Mouse (Mus musculus): ENCODE data around the gene Otulin. TPM values are rescaled to one million over a fixed set of nuclear protein-coding genes. Genes with fewer than 3 reads are reported as not detected.

The Otulin gene
- total and polyA plus RNA-seq, 3 experiments, result 40.0 to 84.8 (median 80.2) TPM

GRCm38 (mm10) chr15:27496596-27497299, 133.7 kb downstream of the Otulin start:
- H3K4me2 ChIP-seq (ENCODE audit: insufficient read depth, low read depth, poor library complexity, severe bottlenecking), result no peak overlapping the region
- no peak overlapping the region for H3K27ac ChIP-seq (ENCODE audit: insufficient read depth, low read depth)
- no peak for TF ChIP-seq SMC3 (IDR thresholded peaks at IDR 0.05; ENCODE audit: low read depth, low read length)
- TF ChIP-seq HCFC1 (IDR thresholded peaks at IDR 0.05; ENCODE audit: low read depth, low read length), result no peak
- no peak for TF ChIP-seq MYC (IDR thresholded peaks at IDR 0.05; ENCODE audit: low read depth, low read length)
- no peak for TF ChIP-seq MAX (IDR thresholded peaks at IDR 0.05; ENCODE audit: low read length)
- no peak for TF ChIP-seq POLR2A (IDR thresholded peaks at IDR 0.05; ENCODE audit: low read depth, low read length)
- no peak for TF ChIP-seq TCF12 (IDR thresholded peaks at IDR 0.05; ENCODE audit: low read depth, low read length)
- H3K36me3 ChIP-seq (replicated peaks in 1 of 2; ENCODE audit: control insufficient read depth in 1 of 2, insufficient read depth in 1 of 2, low read length in 1 of 2), result peaks cover 0 to 10% of the 10 kb centered on the region in 2 experiments
- H3K79me2 ChIP-seq (replicated peaks; ENCODE audit: control insufficient read depth, extremely low read depth, insufficient read depth, poor library complexity, severe bottlenecking), result no peaks in the 10 kb centered on the region
- H3K4me3 ChIP-seq (replicated peaks in 1 of 3; ENCODE audit: low read depth in 2 of 3, low read length in 2 of 3, poor library complexity in 1 of 3), result no peak overlapping the region
- no peak for DNase-seq (ENCODE audit: extremely low read depth)
- dilution Hi-C loops (cut with MboI; ENCODE audit: extremely low pct_ligation_motif_present, extremely low pct_unique_long_range_greater_than_20kb, low sequenced_read_pairs), result no loop called here
- H3K4me1 ChIP-seq (ENCODE audit: control insufficient read depth in 1 of 2, insufficient read depth in 2 of 2), result peaks cover 9 to 36% of the 10 kb centered on the region in 2 experiments
- H3K9me3 ChIP-seq (replicated peaks; ENCODE audit: low read length), result no peaks in the 10 kb centered on the region
- in situ Hi-C loops (cut with MboI; ENCODE audit: low pct_ligation_motif_present, low pct_unique_long_range_greater_than_20kb, low sequenced_read_pairs), result no loop called here
- no peaks in the 10 kb centered on the region for H3K27me3 ChIP-seq (replicated peaks)
- no peak overlapping the region for H3K9ac ChIP-seq (ENCODE audit: insufficient read depth, low read depth)

- Histone ChIP-seq H3K4me2 (ENCODE audit: insufficient read depth, low read depth, poor library complexity, severe bottlenecking) (no peak overlapping the region), H3K79me2 (replicated peaks; ENCODE audit: control insufficient read depth, extremely low read depth, insufficient read depth, poor library complexity, severe bottlenecking) (no peaks in the 10 kb centered on the region), H3K9ac (ENCODE audit: insufficient read depth, low read depth) (no peak overlapping the region), H3K36me3 (replicated peaks in 1 of 2; ENCODE audit: control insufficient read depth in 1 of 2, insufficient read depth in 1 of 2, low read length in 1 of 2) (peaks cover 0 to 10% of the 10 kb centered on the region in 2 experiments), H3K4me3 (replicated peaks in 1 of 3; ENCODE audit: low read depth in 2 of 3, low read length in 2 of 3, poor library complexity in 1 of 3) (no peak overlapping the region), H3K27me3 (replicated peaks) (no peaks in the 10 kb centered on the region), H3K4me1 (ENCODE audit: control insufficient read depth in 1 of 2, insufficient read depth in 2 of 2) (peaks cover 9 to 30% of the 10 kb centered on the region in 2 experiments), H3K9me3 (replicated peaks; ENCODE audit: low read length) (no peaks in the 10 kb centered on the region), H3K27ac (ENCODE audit: insufficient read depth, low read depth) (no peak overlapping the region)
- in situ Hi-C loops (cut with MboI; ENCODE audit: low pct_ligation_motif_present, low pct_unique_long_range_greater_than_20kb, low sequenced_read_pairs) (no loop called here), dilution Hi-C loops (cut with MboI; ENCODE audit: extremely low pct_ligation_motif_present, extremely low pct_unique_long_range_greater_than_20kb, low sequenced_read_pairs) (no loop called here)
- TF ChIP-seq UBTF (IDR thresholded peaks at IDR 0.05; ENCODE audit: low read depth, low read length) (no peak), RAD21 (IDR thresholded peaks at IDR 0.05; ENCODE audit: low read depth, low read length) (no peak), ZKSCAN1 (IDR thresholded peaks at IDR 0.05; ENCODE audit: borderline replicate concordance, low read depth, low read length) (no peak), NELFE (IDR thresholded peaks at IDR 0.05; ENCODE audit: low read depth, low read length) (no peak), PAX5 (IDR thresholded peaks at IDR 0.05; ENCODE audit: low read length) (no peak), TBP (conservative IDR thresholded peaks at IDR 0.05; ENCODE audit: low read depth, low read length) (no peak), ETS1 (conservative IDR thresholded peaks at IDR 0.05; ENCODE audit: low read depth, low read length) (no peak), KAT2A (IDR thresholded peaks at IDR 0.05; ENCODE audit: insufficient replicate concordance, low read length) (no peak), USF2 (conservative IDR thresholded peaks at IDR 0.05; ENCODE audit: low read depth, low read length) (no peak), ZMIZ1 (IDR thresholded peaks at IDR 0.05; ENCODE audit: low read depth, low read length) (no peak), MAZ (IDR thresholded peaks at IDR 0.05; ENCODE audit: low read depth, low read length) (no peak), JUND (conservative IDR thresholded peaks at IDR 0.05; ENCODE audit: low read depth, low read length) (no peak), EP300 (IDR thresholded peaks at IDR 0.05; ENCODE audit: low read length) (no peak), IRF4 (IDR thresholded peaks at IDR 0.05; ENCODE audit: low read depth, low read length) (no peak), SIN3A (IDR thresholded peaks at IDR 0.05; ENCODE audit: low read length) (no peak), USF1 (IDR thresholded peaks at IDR 0.05; ENCODE audit: low read depth, low read length) (no peak), GABPA (IDR thresholded peaks at IDR 0.05; ENCODE audit: insufficient replicate concordance, low read depth, low read length) (no peak), MXI1 (IDR thresholded peaks at IDR 0.05; ENCODE audit: low read depth, low read length) (no peak), CHD2 (IDR thresholded peaks at IDR 0.05; ENCODE audit: low read length) (no peak), CHD1 (IDR thresholded peaks at IDR 0.05; ENCODE audit: low read depth, low read length) (no peak)
- DNase-seq (ENCODE audit: extremely low read depth), result no peak
These were observed 134.5 kb downstream of the Otulin start for GRCm38 (mm10) chr15:27495981-27496401.
